Mouse (Mus musculus) hindbrain, embryonic 12.5 days (tissue): ENCODE results near the gene Lyst. TPM values are rescaled to one million over a fixed set of nuclear protein-coding genes. Genes with fewer than 3 reads are reported as not detected.

Source experiments
- polyA plus RNA-seq: library from polyadenylated mRNA; unstranded; fragments of >200 nt; fragmentation: Nextera tagmentation; extraction: Ambion mirVana; gene quantifications from 2 replicates; pipeline ENCODE4 v1.2.1, GENCODE M21; 2016

The Lyst gene
- polyA plus RNA-seq, 1 experiment from 2014 or later: 3.2 TPM

Other genes with a start within 250 kb of the Lyst start
- 28.1 and 30.1 TPM in 2 replicates for gene Gpr137b, start 196.4 kb upstream of the Lyst start, polyA plus RNA-seq
- gene Nid1, start 152.8 kb upstream of the Lyst start, polyA plus RNA-seq: 51.8 and 58.7 TPM in 2 replicates
- gene Gng4, start 193.7 kb downstream of the Lyst start, polyA plus RNA-seq: 6.2 and 6.9 TPM in 2 replicates